Mouse (Mus musculus): ENCODE data around the gene A630095N17Rik.

Gene A630095N17Rik

DNA sequence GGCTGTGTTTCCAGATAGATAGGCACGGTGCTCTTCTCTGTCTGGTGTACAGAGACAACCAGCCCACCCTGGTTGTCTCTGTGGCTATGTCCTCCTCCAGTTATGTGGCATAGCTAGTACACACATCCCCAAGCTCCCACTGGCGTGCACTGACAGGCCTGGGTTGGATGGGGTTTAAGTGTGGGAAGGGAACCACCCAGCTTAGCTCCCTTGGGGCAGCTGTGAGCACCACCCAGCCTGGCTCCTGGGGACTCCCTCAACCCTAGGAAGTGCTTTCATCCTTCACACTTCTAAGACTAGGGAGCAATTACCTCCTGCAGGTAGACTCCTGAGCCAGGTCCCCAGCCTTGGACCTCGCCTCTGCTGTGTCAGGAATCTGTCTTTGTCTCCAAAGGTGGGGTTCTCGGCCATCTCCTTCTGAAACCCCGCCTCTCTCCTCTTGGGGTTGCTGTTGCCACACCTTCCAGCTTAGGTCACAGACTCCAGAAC, at the start of gene A630095N17Rik:
A630095N17Rik (minus strand) TSS at position 439 of the 489 bp plus-strand sequence.
- no peak for DNase-seq

DNA sequence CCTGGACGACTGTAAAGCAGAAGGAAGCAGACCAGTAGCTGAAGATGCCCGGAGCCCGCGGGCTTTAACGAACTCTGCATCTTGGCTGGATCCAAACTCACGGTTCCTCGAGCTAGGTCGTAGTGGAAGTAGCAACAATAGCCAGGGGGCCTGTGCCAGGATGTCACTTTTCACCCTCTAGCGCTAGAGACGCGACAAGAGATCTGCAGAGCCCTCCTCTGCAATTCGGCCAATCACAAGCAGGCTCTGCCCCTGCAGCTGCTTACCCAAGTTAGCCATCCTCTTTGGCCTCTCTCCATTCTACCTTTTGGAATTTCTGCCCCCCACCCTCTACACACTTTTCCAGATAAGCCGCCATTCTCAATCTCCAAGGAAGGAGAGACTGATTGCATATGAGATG, 46.3 kb upstream of the A630095N17Rik start, which contains the start of gene Resp18:
Resp18 (minus strand) TSS at position 188 of the 400 bp plus-strand sequence.
- no peak for DNase-seq

DNA sequence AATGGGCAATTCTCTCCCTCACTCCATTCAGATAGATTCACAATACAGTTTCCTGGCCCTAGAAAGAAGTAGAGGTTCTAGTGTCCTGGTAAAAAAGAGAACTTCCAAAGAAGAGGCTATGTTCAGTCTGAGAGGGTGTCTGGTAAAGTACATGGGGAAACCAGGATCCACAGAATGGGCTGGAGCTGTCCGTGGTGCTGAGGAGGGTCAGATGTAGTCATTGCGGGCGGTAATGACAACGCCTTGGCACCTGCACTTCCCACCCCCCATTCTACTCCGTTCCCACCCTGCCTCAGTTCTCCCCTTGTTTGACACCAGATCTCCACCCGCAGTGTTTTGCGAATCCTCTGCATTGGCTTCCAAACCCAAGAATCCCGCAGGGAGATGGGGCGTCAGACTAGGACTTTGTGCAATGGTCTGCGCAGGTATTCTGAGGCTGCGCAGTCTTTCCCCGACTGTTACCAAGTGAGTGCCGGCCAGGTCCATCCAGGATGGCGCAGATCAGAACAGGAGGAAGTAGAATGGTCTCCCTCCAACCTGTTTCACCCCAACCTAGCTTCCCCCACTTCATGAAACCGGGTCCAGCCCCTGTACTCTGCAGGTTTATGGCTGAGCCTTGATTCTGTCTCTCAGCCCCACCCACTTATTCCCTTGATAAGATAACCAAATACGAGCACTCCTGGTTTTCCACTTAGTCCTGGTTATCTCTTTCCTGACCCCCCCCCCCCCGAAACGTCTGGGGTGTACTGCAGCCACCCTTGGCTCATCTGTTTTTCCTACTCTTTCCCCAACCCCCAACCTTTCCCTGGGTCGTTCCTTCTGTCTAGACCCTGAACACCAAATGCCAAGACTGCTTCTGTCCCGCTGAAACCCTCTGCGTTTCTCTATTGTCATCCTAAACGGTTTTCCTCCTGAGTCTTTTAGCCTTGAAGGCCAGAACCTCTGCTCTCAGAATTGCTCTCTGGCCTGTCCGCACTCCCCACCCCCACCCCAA, 45.6 kb upstream of the A630095N17Rik start:
- DNase-seq, result peak; percentile 72

DNA sequence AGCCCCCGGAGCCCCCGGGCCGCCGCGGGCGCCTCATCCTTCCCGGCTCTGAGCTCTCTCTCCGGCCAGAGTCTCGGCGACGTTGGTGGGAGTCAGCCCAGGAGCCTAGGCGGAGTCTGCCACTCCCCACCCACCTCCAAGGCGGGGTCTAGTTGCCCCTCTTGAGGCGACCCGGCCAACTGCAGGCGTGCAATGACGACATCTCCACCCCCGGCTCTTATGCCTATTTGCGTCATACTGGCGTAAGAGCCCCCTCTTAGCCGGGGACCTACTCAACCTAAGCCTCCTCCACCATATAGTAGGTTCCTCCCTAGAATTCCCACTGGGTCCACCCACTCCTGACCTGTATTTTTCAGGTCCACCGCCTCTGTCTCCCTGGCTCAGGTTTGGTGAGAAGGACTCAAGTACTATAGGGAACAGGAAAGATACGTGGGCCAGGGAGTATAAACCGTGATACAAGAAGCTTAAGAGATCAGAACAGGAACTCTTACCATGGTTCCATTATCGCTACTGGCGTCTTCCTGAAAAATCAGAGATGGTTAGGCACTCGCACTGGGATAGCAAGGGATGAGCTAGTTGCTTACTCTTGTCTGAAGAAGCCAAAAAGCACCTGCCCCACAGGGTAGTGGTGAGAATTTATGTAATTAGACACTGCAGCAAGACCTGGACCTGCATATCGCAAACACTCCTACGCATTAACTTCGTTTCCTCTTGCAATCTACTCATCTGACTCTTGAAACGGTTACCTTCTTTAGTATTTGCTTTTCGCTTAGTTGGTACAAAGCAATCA, 32.4 kb upstream of the A630095N17Rik start, which contains the start of gene Ptprn:
Ptprn (minus strand) TSS at position 412 of the 790 bp plus-strand sequence.
- no peak for DNase-seq

DNA sequence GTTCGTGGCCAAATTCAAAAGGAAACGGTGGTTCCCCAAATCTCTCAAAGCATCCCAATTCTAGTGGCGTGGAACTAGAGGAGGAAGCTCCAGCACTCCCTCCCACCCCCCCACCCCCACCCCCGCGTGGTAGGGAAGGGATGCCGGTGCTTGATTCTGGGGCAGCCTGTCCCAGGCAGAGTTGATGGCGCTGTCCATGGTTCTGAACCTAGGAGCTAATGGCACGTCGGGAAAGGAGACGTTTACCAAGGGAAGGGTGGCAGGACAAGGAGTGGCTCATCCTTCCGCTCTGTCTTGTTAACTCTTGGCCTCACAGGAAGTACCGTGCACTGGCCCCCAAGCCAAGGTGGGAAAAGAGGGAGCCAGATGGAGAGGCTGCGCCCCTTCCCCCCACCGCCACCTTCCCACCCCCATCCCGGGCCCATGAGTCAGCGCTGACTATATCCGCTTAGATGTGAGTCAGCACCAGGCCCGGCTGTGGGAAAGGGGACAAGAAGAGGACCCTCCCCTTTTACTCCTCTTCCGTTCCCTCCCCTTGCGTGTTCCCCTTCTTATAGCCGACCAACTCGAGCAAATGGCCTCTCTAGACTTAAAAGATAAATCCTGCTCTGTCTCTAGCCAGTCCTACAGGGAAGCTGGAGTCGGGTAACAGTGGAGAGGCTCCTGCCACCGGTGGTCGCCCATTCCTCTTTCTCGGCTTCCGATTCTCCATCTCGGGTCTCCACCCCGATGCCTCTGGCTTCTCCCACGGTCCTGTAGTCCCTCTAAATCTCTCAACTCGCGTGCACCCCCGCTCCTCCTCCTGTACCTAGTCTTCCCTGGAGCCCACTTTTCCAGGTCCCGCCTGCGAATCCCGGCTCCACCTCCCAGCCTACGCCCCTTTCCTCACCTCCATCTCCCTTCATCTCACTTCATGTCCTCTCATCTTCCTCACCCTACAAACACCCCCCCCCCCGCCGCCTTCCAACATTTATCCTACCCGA, 31.4 kb upstream of the A630095N17Rik start:
- DNase-seq, result peak; percentile 80

DNA sequence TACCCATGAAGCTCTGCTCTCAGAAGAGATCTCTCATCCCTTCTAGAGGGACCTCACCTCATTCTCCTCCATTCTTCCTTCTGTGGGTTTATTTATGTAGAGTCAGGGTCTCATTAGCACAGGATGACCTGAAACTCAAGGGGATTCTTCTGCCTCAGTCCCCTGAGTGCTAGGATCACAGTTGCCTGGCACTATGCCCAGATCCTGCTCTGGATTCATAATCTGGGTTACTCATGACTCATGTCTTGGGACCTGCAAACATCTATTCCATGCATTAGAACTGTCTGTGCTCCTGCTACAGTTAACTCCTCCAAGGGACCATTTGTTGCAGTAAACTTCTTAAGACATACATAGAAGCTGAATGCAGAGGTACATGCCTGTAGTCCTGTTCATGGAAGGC, 29.4 kb upstream of the A630095N17Rik start:
- DNase-seq, result no peak

DNA sequence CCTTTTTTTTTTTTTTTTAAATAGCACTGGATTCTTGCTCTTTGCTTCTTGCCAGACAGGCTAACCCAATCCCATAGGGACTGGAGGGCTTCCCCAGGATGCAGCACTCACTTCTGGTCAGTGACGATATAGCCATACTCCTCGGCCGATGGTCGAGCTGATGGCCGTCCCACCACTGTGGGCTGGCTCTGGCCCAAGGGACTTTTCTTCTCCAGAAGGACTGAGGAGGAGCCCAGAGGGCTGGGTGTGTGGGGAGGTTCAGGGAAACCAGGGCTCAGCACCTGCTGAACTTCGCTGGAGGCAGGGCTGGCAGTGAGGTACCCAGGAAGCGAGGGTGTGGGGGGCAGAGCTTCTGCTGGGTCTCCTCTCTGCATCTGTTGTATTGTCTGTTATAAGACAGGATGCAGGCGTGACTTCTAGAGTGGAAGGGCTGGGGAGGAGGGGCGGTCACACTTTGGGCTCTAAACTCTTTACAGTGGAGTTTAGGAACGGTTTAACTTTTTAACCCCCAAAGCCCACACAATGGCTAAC, 23.7 kb upstream of the A630095N17Rik start:
- DNase-seq, result no peak

DNA sequence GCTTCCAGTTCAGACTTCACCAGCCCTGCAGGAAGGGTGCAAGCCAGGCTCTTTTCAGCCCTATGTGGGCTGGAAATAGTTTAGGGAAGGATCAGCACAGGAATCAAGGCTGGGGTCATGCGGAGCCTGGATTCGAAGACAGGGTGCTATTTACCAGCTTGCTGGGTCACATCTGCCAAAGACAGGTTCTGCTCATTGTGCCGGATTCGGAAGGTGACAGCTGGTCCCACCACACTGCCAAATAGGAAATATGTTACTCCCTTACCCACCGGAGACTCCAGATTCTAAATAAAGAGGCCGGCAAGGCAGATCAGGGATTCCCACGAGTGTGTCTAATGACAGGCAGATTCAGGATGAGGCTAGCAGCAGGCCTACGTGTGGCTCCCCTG, 22.7 kb upstream of the A630095N17Rik start:
- no peak for DNase-seq

DNA sequence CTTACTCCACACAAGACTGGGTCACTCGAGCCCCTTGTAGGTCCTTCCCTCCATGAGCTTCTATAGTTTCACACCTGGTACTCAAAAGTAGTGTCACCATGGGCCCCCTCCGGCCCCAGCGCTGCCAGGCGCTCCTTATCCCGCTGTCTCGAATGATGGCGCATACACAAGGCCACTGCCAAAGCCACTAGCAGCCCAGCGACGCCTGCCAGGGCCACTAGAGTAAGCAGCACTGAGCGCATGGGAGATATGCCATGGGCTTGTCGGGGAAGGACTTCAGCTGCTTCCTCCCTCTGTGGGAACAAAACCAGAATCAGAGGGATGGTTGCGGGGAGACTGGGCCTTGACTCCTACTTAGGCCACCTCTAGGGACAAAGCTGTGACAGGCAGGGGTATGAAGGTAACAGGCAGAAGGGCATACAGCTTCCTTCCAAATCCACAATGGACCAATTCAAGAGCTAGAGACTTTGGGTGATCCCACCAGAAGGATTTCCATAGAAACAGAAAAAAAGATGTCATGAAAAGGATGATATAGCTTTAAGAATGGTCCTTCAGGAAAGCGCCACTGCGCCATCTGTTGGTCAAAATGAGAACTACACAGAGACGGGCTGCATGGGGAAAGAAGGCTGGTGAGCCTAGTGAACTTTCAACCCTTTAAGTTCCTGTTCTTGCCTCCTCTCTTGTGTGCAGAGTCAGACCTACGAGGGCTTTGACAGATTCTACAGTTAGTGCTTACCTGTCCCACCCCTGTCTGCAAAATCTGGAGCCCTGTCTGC, 22.1 kb upstream of the A630095N17Rik start:
- DNase-seq, result peak; percentile 92

DNA sequence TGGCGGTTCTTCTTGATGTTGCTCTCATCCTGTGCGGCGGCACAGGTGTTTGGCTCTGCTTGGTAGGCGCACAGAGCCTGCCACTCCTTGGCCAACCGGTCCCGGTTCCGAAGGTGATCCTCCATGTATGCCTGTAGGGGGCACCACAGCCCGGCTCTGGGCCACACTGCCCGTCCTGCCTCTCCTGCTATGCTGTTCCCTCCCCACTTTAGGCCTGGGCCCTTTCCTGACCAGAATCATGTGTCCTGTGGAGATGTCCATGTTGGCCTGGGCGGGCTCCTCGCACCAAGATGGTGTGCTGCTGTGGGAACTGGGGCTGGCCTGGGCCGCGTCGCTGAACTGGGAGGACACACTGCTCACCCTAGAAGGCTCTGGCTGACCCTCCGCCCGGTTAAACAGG, 21.1 kb upstream of the A630095N17Rik start:
- DNase-seq, result no peak

DNA sequence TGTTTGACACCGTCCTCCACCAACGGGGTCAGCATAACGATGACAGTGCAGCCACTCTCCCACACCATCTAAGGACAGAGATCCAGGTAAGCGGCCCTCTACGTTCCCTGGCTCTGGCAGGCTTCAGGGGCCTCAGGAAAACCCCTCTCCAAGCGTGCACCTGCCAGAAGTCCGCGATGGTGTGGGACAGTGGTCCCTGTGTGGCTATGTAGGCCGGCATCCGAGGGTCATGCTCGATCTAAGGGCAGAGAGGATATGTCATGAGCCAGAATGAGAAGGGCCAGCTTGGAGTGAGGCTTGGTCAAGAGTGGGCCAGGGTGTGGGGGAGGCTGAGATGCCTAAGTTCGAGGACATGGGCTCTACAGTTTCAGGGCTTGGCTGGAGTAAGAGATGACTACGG, 20.4 kb upstream of the A630095N17Rik start:
- DNase-seq, result no peak

DNA sequence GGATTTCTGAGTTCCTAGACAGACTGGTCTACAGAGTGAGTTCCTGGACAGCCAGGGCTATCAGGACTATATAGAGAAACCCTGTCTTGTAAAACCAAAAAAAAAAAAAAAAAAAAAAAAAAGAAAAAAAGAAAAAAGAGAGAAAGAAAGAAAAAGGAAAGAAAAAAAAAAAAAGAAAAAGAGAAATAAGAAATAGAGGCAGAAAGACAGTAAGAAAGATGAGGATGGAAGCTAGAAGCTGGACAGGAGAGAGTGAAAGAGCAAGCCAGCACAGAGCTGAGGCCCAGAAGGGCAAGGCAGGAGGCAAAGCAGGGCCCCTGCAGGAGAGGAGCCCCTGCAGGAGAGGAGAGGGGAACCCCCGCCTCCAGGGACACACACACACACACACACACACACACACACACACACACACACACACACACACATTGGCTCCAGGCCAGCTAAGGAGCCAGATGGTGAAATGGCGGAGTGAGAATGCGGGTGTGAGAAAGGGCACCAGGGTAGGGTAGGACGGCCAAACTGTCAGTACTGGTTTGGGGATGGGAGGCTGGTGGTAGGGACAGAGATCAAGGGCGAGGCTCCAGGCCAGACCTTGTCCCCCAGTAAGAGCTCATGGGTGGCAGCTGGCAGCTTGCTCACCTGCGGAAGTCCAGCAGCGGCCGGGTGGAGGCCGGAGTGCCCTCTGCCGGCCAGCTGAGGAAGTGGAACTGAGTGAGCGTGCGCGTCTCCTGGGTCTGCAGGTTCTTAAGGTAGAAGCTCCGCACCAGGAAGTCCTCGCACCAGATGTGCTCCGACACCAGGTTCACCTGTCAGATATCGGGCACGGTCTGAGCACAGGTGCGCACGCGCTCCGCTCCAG, 19.4 kb upstream of the A630095N17Rik start:
- DNase-seq, result peak; percentile 83

DNA sequence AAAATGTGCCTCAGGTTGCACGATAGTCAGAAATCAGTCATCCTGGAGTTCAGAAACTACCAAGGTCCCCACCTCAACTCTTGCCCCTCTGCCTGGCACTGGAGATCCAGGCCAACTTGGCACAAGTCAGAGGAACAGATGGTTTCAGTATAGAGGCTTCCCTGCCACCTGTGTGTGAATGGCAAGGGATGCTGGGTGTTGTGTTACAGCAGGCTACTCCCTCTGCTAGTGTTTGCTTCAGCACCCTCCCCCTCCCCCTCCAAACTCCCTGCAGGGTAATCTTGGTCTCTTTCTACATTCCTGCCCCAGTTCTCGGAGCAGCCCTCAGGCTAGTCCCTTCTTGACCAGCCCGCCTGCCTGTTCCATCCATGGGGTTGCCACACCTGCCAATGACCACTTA, 18.6 kb upstream of the A630095N17Rik start:
- DNase-seq, result no peak

DNA sequence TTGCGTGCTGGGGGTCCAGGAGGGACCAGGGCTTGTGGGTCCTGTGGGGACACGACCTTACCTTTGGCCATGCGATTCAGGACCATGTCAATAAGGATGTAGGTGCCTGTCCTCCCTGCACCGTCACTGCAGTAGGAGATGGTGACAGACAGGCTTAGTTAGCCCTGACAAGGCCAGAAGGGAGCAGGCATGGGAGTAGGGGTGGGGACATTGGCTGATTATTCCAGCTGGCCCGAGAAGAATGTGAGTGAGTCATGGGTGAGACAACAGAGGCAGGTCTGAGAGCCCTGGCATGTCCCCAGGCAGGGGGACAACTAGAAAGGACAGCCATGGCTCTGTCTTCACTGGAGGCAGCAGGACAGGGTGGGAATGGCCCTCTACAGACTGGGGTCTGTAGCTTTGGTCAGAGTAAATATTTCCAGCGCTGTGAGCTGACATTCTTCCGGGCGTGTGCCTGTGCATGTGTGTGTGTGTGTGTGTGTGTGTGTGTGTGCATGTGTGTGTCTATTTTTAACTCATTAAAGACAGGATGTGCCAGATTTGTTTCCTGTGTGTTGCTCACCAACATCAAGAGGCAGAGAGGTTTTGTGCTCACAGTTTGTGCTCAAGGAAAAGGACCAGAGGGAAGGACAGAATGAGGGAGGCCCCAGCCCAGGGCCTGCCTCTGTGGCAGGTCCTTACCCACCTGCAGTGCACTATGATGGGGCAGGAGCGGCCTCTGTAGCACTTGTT, 16.3 kb upstream of the A630095N17Rik start:
- peak; percentile 54 for DNase-seq

DNA sequence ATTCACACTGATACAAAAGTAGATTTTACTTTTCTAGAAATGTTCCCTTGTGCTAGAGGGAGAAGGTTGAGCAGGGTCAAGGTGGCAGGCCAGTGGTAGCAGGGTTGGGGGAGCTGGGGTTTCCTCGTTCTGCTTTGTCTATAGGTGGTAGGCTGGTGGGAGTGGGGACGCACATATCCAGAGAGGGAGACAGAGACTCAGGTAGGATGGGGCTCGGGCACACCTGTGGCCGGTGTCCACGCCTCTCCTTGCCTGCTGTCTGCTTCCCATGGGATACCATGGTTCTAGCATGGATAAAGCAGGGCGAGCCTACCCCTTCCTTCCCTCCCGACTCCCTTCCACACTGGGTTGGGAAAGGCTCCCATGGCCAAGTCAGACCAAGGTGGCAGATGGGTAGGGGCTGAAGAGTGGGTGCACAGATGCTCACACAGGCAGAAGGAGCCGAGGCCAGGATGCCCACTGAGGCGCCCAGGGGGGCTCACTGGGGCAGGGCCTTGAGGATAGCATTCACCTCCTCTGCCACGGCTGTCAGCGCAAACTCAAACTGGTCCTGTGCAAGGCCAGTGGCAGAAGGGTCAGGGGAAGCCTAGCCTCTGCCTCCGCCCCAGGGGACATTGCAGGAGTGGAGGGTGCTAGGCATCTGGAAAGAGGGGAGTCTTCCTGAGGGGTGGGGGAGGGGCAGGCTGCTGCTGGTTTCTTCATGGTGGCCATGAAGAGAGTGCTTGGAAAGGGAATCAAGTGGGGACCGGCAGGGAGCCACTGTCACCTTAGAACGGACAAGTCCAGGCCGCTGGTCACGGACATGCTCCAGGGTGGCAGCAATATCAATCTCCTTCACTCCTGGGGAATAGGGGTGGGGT, 15.4 kb upstream of the A630095N17Rik start:
- no peak for DNase-seq

DNA sequence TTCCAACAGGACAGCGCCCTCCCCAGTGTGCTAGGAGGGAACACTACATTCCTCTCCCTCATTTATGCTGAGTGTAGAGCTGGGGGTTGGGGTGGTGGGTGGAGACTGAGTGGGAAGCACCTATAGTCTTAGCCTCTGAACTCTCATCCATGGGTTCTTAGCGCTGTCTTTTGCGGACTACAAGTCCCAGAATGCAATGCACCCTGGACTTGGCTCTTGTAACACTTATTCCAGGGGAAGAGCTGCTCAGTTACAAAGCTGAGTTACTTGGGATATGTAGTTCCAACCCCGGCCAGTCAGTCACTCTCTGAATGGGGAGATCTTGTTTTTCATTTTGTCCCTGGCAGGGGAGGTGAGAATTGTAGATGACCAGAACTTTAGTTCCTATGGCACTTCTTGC, 12.9 kb upstream of the A630095N17Rik start:
- DNase-seq, result peak; percentile 34

DNA sequence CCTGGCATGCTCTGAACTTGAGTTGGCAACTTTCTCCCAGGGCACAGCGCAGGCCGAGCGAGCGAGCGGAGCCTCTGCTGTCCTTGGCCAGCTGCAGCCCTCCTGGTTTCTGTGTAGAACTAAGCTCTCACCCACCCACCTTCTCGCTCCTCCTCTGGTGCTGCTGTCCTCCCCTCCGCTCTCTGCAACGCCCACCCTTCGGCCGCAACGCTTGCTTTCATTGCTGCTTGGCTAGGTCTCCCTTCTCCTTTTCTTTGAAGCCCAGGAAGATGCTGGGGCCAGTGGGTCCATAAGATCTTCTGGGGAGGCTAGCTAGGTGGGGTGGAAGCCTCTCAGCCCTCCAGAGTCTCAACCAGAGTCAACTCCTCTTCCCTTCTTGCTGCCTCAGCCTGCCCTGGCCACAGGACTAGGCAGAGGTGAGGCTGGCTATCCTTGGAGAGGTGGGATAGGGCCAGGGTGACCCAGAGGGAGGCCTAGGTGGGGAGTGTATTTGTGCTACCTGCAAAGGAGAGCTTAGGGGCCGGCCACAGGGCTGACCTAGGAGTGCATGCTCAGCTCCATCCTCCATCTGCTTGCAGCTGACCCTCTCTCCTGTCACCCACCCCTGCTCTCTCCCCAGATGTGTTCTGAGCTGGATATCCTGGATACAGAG, 12.4 kb upstream of the A630095N17Rik start:
- DNase-seq, result no peak

DNA sequence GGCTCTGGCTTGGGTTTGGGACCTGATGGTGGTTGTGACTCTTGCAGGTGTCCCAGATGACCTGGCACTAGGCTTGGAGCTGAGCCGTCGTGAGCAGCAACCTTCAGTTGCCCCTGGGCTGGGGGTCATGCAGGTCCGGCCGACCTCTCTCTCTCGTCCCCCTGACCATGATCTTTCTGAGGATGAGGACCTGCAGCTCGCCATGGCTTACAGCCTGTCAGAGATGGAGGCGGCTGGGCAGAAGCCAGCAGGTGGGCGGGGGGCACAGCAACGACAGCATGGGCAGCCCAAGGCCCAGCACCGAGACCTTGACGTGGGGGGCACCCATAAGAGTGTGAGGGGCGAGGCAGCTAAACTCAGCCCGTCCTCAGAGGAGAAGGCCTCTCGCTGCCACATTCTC, 11.5 kb upstream of the A630095N17Rik start:
- DNase-seq, result no peak

Measured in lung, postnatal 14 days (tissue).